Mouse (Mus musculus): ENCODE data around the gene Fkbp8. TPM values are rescaled to one million over a fixed set of nuclear protein-coding genes. Genes with fewer than 3 reads are reported as not detected.

Fkbp8 gene
- total and polyA plus RNA-seq, 2 experiments from 2014 or later: 200 to 440 TPM

DNA sequence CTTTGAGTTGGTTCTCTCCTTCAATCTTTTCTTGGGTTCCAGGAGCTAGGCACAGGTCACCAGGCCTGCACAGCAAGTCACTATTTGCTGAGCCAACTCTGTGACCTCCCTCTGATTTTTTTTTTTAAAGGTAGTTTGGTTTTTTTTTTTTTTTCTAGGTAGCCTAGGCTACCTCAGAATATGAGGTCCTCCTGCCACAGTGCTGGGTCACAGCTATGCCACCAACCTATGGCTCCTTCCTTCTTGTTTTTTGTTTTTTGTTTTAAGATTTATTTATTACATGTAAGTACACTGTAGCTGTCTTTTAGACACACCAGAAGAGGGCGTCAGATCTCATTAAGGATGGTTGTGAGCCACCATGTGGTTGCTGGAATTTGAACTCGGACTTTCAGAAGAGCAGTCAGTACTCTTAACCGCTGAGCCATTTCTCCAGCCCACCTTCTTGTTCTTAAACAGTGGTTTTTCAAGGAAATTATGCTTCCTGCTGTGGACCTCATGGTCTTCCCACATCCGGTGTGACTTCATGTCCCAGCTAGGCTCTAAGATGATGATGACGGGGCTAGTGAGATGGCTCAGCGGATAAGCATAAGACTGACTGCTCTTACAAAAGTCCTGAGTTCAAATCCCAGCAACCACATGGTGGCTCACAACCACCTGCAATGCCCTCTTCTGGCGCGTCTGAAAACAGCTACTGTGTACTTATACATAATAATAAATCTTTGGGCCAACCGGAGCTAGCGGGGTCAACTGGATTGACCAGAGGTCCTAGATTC, 22.1 kb downstream of the Fkbp8 start:
- Histone ChIP-seq H3K27ac (ENCODE audit: low read depth) (no peak overlapping the region), H3K4me2 (ENCODE audit: low read depth, low read length) (no peak overlapping the region), H3K27me3 (ENCODE audit: control insufficient read depth, insufficient read depth, low read length) (no peaks in the 10 kb centered on the region), H3K9me3 (replicated peaks; ENCODE audit: control insufficient read depth, low read length) (no peaks in the 10 kb centered on the region), H3K36me3 (replicated peaks; ENCODE audit: control insufficient read depth, insufficient read depth, low read length) (no peaks in the 10 kb centered on the region), H3K4me1 (ENCODE audit: control insufficient read depth, insufficient read depth) (peaks cover 59% of the 10 kb centered on the region), H3K4me3 (ENCODE audit: low read depth, low read length) (no peak overlapping the region), H3K9ac (replicated peaks; ENCODE audit: low read depth, low read length) (no peak overlapping the region)
- DNase-seq (ENCODE audit: low spot score) (no peak), ATAC-seq (ENCODE audit: insufficient read depth, low read depth) (no peak)
- TF ChIP-seq EP300 (IDR thresholded peaks at IDR 0.05; ENCODE audit: low read depth) (no peak), CTCF (IDR thresholded peaks at IDR 0.05; ENCODE audit: low read depth) (no peak; the same call in 1 of the 2 replicates)
- WGBS: 88% methylated on average over 10 of the region's 10 CpGs

DNA sequence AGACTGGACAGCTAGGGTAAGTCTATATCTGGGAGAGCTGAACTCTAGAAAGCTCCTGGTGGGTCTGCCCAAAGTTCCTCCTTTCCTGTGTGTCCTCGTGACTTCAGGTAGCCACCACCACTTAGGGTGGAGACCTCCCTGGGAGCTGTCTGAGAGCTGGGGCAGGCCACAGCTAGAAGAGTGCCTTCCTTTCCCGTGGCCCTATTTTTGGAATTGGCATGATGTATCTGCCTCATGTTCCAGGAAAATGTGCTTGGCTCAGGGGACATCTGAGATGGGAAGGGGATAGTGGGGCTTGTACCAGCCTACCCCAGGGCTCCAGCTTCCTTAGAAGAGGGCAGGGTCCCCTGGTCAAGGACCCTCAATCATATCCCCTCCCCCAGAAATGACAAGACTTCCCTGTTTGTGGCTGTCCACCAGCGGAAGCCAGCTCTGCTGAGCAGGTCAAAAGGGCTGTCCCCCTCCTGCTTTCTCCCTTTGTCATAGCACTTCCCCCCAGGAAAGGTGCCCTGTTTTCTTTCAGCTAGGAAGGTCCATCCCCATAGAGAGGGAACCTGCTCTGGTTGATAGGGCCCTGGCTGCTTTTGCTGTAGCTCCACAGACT, 24.1 kb downstream of the Fkbp8 start:
- H3K9ac ChIP-seq (replicated peaks; ENCODE audit: low read depth, low read length): peak overlapping the region; percentile 33; the same call in 1 of the 2 replicates
- DNase-seq (ENCODE audit: low spot score): no peak
- peak; percentile 44 for ATAC-seq (ENCODE audit: insufficient read depth, low read depth)
- TF ChIP-seq CTCF (IDR thresholded peaks at IDR 0.05; ENCODE audit: low read depth) (no peak), EP300 (IDR thresholded peaks at IDR 0.05; ENCODE audit: low read depth) (0 out of 2 replicates have a peak, but pooled peaks have one; percentile 61)
- WGBS: 15% methylated on average over 3 of the region's 3 CpGs
- no peak overlapping the region for H3K4me3 ChIP-seq (ENCODE audit: low read depth, low read length)
- peaks cover 72% of the 10 kb centered on the region for H3K4me1 ChIP-seq (ENCODE audit: control insufficient read depth, insufficient read depth)
- H3K4me2 ChIP-seq (ENCODE audit: low read depth, low read length): peak overlapping the region; percentile 11; the same call in 1 of the 2 replicates
- H3K27me3 ChIP-seq (ENCODE audit: control insufficient read depth, insufficient read depth, low read length): no peaks in the 10 kb centered on the region
- peak overlapping the region; percentile 87 for H3K27ac ChIP-seq (ENCODE audit: low read depth)
- no peaks in the 10 kb centered on the region for H3K36me3 ChIP-seq (replicated peaks; ENCODE audit: control insufficient read depth, insufficient read depth, low read length)
- H3K9me3 ChIP-seq (replicated peaks; ENCODE audit: control insufficient read depth, low read length): no peaks in the 10 kb centered on the region

DNA sequence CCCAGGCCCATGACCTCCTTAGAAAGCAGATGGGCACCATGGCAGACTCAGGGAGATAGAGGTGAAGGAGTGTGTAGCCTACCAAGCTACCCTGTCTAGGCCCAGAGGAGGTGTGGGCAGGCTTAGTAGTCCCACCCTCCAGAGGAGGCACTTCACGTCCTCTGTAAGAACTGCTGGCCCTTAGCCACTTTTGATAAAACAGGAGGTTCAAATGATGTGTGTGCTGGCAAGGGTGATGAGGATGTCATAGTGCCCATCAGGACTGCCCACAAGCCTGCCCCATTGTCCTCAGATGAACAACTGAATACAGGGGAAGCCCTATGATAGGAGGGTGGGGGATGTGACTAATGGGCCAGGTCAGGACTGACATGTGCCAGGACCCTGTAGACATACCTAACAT, 25.3 kb downstream of the Fkbp8 start:
- ATAC-seq (ENCODE audit: insufficient read depth, low read depth): peak; percentile 65
- Histone ChIP-seq H3K4me2 (ENCODE audit: low read depth, low read length) (no peak overlapping the region), H3K4me3 (ENCODE audit: low read depth, low read length) (no peak overlapping the region), H3K27me3 (ENCODE audit: control insufficient read depth, insufficient read depth, low read length) (no peaks in the 10 kb centered on the region), H3K4me1 (ENCODE audit: control insufficient read depth, insufficient read depth) (peaks cover 72% of the 10 kb centered on the region), H3K27ac (ENCODE audit: low read depth) (peak overlapping the region; percentile 87), H3K9ac (replicated peaks; ENCODE audit: low read depth, low read length) (no peak overlapping the region), H3K9me3 (replicated peaks; ENCODE audit: control insufficient read depth, low read length) (no peaks in the 10 kb centered on the region), H3K36me3 (replicated peaks; ENCODE audit: control insufficient read depth, insufficient read depth, low read length) (no peaks in the 10 kb centered on the region)
- peak; percentile 80 for DNase-seq (ENCODE audit: low spot score)
- WGBS: 0% methylated on average over 1 of the region's 1 CpGs
- TF ChIP-seq CTCF (IDR thresholded peaks at IDR 0.05; ENCODE audit: low read depth): no peak

DNA sequence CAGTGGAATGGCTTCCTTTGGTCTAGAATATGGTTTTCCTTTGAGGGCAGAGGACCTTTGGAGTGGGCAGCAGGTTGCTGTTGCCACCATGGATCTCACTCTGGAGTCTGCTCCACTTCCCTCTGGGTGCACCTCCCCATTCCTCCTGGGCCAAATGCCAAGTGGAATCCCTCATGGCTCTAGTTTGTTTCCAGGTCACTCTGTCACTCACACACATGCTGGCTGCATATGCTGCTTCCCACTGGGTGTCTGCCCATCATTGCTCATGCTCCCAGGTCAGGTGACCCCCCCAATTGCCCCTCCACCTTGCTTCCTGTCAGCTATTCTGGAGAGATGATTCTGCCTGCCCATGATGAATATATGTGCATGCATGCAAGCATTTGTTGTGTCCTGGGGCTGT, 26.2 kb downstream of the Fkbp8 start:
- H3K9ac ChIP-seq (replicated peaks; ENCODE audit: low read depth, low read length): no peak overlapping the region
- no peaks in the 10 kb centered on the region for H3K27me3 ChIP-seq (ENCODE audit: control insufficient read depth, insufficient read depth, low read length)
- DNase-seq (ENCODE audit: low spot score): peak; percentile 63
- no peak overlapping the region for H3K4me2 ChIP-seq (ENCODE audit: low read depth, low read length)
- H3K9me3 ChIP-seq (replicated peaks; ENCODE audit: control insufficient read depth, low read length): no peaks in the 10 kb centered on the region
- peaks cover 72% of the 10 kb centered on the region for H3K4me1 ChIP-seq (ENCODE audit: control insufficient read depth, insufficient read depth)
- peak; percentile 36 for ATAC-seq (ENCODE audit: insufficient read depth, low read depth)
- no peak overlapping the region for H3K4me3 ChIP-seq (ENCODE audit: low read depth, low read length)
- no peaks in the 10 kb centered on the region for H3K36me3 ChIP-seq (replicated peaks; ENCODE audit: control insufficient read depth, insufficient read depth, low read length)
- TF ChIP-seq CTCF (IDR thresholded peaks at IDR 0.05; ENCODE audit: low read depth) (no peak), EP300 (IDR thresholded peaks at IDR 0.05; ENCODE audit: low read depth) (0 out of 2 replicates have a peak, but pooled peaks have one; percentile 48)
- H3K27ac ChIP-seq (ENCODE audit: low read depth): peak overlapping the region; percentile 87

DNA sequence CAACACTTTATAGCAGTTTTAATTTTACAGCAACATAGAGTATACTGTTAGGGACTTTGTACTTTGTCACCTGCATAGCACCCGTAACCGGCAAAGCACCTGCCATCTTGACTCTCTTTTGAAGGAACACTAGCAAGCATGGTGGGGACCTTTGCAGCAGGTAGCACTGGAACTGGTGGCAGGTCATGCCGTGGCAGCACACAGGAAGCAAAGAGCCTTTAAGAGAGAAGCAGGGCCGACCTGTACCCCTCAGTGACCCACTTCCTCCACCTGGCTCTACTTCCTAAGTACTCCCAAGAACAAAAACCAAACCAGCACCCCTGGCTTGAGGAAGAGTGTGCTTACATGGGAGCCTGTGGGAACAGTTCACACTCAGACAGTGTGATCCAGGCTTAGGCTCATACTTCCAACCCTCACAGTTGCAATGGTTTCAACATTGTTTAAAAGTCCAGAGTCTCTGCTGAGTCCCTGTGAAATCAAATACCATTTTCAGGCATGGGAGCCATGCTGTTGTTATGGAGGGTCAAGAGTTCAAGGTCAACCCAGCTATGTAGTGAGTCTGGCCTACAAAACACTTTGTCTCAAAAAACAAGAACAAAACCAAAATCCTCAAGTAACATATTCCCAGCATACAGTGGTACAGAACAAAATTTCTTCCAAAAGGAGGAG, 27.7 kb downstream of the Fkbp8 start:
- Histone ChIP-seq H3K27me3 (ENCODE audit: control insufficient read depth, insufficient read depth, low read length) (no peaks in the 10 kb centered on the region), H3K9me3 (replicated peaks; ENCODE audit: control insufficient read depth, low read length) (no peaks in the 10 kb centered on the region), H3K4me2 (ENCODE audit: low read depth, low read length) (no peak overlapping the region), H3K36me3 (replicated peaks; ENCODE audit: control insufficient read depth, insufficient read depth, low read length) (no peaks in the 10 kb centered on the region), H3K4me1 (ENCODE audit: control insufficient read depth, insufficient read depth) (peaks cover 72% of the 10 kb centered on the region), H3K9ac (replicated peaks; ENCODE audit: low read depth, low read length) (no peak overlapping the region), H3K4me3 (ENCODE audit: low read depth, low read length) (no peak overlapping the region), H3K27ac (ENCODE audit: low read depth) (peak overlapping the region; percentile 87; the same call in 1 of the 2 replicates)
- TF ChIP-seq EP300 (IDR thresholded peaks at IDR 0.05; ENCODE audit: low read depth) (no peak), CTCF (IDR thresholded peaks at IDR 0.05; ENCODE audit: low read depth) (no peak)
- no peak for ATAC-seq (ENCODE audit: insufficient read depth, low read depth)
- 88% methylated on average over 4 of the region's 4 CpGs for WGBS
- DNase-seq (ENCODE audit: low spot score): no peak
